Mouse (Mus musculus): ENCODE measurements around the gene Plekhg1. TPM values are rescaled to one million over a fixed set of nuclear protein-coding genes. Genes with fewer than 3 reads are reported as not detected.

Plekhg1 gene
- polyA plus RNA-seq (2014; fragmentation: Illumina TruSeq; extraction: RNeasy Lipid Tissue Mini Kit (QIAGEN cat#74804); ENCODE audit: low read depth, low replicate concordance), result 18.1 TPM

GRCm38 (mm10) chr10:3740148-3740503 lies at the start of gene Plekhg1:
TSS of gene Plekhg1 (plus strand) at chr10:3740364.

GRCm38 (mm10) chr10:3972981-3973588 lies 232.9 kb downstream of the Plekhg1 start, which contains the start of gene Mthfd1l:
TSS of gene Mthfd1l (plus strand) at chr10:3973118.

Other genes starting within 250 kb of the Plekhg1 start
- gene Iyd, start 200.1 kb upstream of the Plekhg1 start, polyA plus RNA-seq (2014; fragmentation: Illumina TruSeq; extraction: RNeasy Lipid Tissue Mini Kit (QIAGEN cat#74804); ENCODE audit: low read depth, low replicate concordance), result 9.8 TPM
- 20.2 TPM for gene Mthfd1l, start 232.8 kb downstream of the Plekhg1 start, polyA plus RNA-seq (2014; fragmentation: Illumina TruSeq; extraction: RNeasy Lipid Tissue Mini Kit (QIAGEN cat#74804); ENCODE audit: low read depth, low replicate concordance)